Mouse (Mus musculus) CH12.LX (cell line): Measurements from ENCODE around the gene Nubpl. TPM values are rescaled to one million over a fixed set of nuclear protein-coding genes. Genes with fewer than 3 reads are reported as not detected.

Source experiments
- DNase-seq: peaks from one replicate; pipeline ENCODE4 v3.0.0-alpha.2; 2013; ENCODE audit errors: extremely low read depth
- H3K27ac ChIP-seq: 2 replicates; pipeline ENCODE4 v1.5.1; 2012; ENCODE audit warnings: low read depth, mild to moderate bottlenecking, control low read depth, moderate library complexity; ENCODE audit not compliant: insufficient read depth
- H3K27me3 ChIP-seq: replicated peaks from 2 replicates; pipeline ENCODE3; 2012; ENCODE audit warnings: inconsistent platforms
- H3K36me3 ChIP-seq, 2 experiments: replicated peaks in 1 of 2; 2 replicates each; pipeline versions ENCODE3 to v1.6.1; 2012; ENCODE audit warnings: inconsistent platforms in 1 of 2, low read length in 1 of 2, mild to moderate bottlenecking in 1 of 2, mixed read lengths in 1 of 2, moderate library complexity in 1 of 2; ENCODE audit not compliant: control insufficient read depth in 1 of 2, insufficient read depth in 1 of 2
- H3K4me1 ChIP-seq, 2 experiments: 2 replicates each; pipeline ENCODE4 v1.6.1; 2012; ENCODE audit warnings: inconsistent platforms in 1 of 2, moderate library complexity in 1 of 2; ENCODE audit not compliant: insufficient read depth in 2 of 2, control insufficient read depth in 1 of 2
- H3K4me2 ChIP-seq: 2 replicates; pipeline ENCODE4 v1.6.1; 2012; ENCODE audit warnings: low read depth, mild to moderate bottlenecking, control low read depth; ENCODE audit not compliant: poor library complexity, insufficient read depth, severe bottlenecking
- H3K4me3 ChIP-seq, 3 experiments: fragments of 150-350 bp in 1 of 3; sonication (generic) in 1 of 3; replicated peaks in 1 of 3; 2 replicates each; pipeline versions ENCODE3 to v1.5.1; 2011 to 2012; ENCODE audit warnings: low read depth in 2 of 3, low read length in 2 of 3, mild to moderate bottlenecking in 2 of 3, moderate library complexity in 2 of 3, control low read depth in 1 of 3, improper control_type of control experiment in 1 of 3, inconsistent platforms in 1 of 3, mixed read lengths in 1 of 3; ENCODE audit not compliant: poor library complexity in 1 of 3
- H3K79me2 ChIP-seq: replicated peaks from 2 replicates; pipeline ENCODE4 v1.6.1; 2012; ENCODE audit warnings: mild to moderate bottlenecking, moderate library complexity; ENCODE audit not compliant: control insufficient read depth, poor library complexity, insufficient read depth, severe bottlenecking; ENCODE audit errors: extremely low read depth
- H3K9ac ChIP-seq: 2 replicates; pipeline ENCODE4 v1.6.1; 2012; ENCODE audit warnings: low read depth, mild to moderate bottlenecking, control low read depth, moderate library complexity; ENCODE audit not compliant: insufficient read depth
- H3K9me3 ChIP-seq: replicated peaks from 2 replicates; pipeline ENCODE3; 2012; ENCODE audit warnings: low read length, inconsistent platforms, mixed read lengths
- BHLHE40 ChIP-seq: IDR thresholded peaks from 2 replicates; pipeline ENCODE4 v1.6.1; 2011; ENCODE audit warnings: mild to moderate bottlenecking, low read depth, low read length, improper control_type of control experiment
- CHD1 ChIP-seq: IDR thresholded peaks from 2 replicates; pipeline ENCODE4 v1.6.1; 2012; ENCODE audit warnings: low read depth, low read length, improper control_type of control experiment, inconsistent platforms
- CTCF ChIP-seq, 2 experiments: IDR thresholded peaks in 1 of 2; conservative IDR thresholded peaks in 1 of 2; 2 replicates each; pipeline ENCODE4 v1.5.1; 2011 to 2012; ENCODE audit warnings: low read depth in 2 of 2, low read length in 2 of 2, improper control_type of control experiment in 1 of 2, inconsistent platforms in 1 of 2, mild to moderate bottlenecking in 1 of 2, moderate library complexity in 1 of 2
- E2F4 ChIP-seq: IDR thresholded peaks from 2 replicates; pipeline ENCODE4 v1.6.1; 2011; ENCODE audit warnings: low read depth, low read length, improper control_type of control experiment; ENCODE audit not compliant: insufficient replicate concordance
- EP300 ChIP-seq: IDR thresholded peaks from 2 replicates; pipeline ENCODE4 v1.6.1; 2011; ENCODE audit warnings: low read length, improper control_type of control experiment
- GABPA ChIP-seq: IDR thresholded peaks from 2 replicates; pipeline ENCODE4 v1.6.1; 2012; ENCODE audit warnings: low read depth, low read length, improper control_type of control experiment, inconsistent platforms; ENCODE audit not compliant: insufficient replicate concordance
- HCFC1 ChIP-seq: IDR thresholded peaks from 2 replicates; pipeline ENCODE4 v1.6.1; 2012; ENCODE audit warnings: low read depth, mild to moderate bottlenecking, inconsistent platforms, low read length, improper control_type of control experiment
- KAT2A ChIP-seq: IDR thresholded peaks from 2 replicates; pipeline ENCODE4 v1.6.1; 2012; ENCODE audit warnings: low read length, improper control_type of control experiment, inconsistent platforms; ENCODE audit not compliant: insufficient replicate concordance
- MAFK ChIP-seq: IDR thresholded peaks from 2 replicates; pipeline ENCODE4 v1.6.1; 2011; ENCODE audit warnings: low read length, improper control_type of control experiment; ENCODE audit not compliant: insufficient replicate concordance
- MAX ChIP-seq: IDR thresholded peaks from 2 replicates; pipeline ENCODE4 v1.6.1; 2011; ENCODE audit warnings: low read length, improper control_type of control experiment
- MAZ ChIP-seq: IDR thresholded peaks from 2 replicates; pipeline ENCODE4 v1.6.1; 2012; ENCODE audit warnings: low read depth, mild to moderate bottlenecking, inconsistent platforms, low read length, improper control_type of control experiment, moderate library complexity
- MXI1 ChIP-seq: IDR thresholded peaks from 2 replicates; pipeline ENCODE4 v1.6.1; 2011; ENCODE audit warnings: mild to moderate bottlenecking, low read depth, low read length, improper control_type of control experiment
- MYC ChIP-seq: IDR thresholded peaks from 2 replicates; pipeline ENCODE4 v1.6.1; 2011; ENCODE audit warnings: low read depth, mild to moderate bottlenecking, improper control_type of control experiment, low read length
- NELFE ChIP-seq: IDR thresholded peaks from 2 replicates; pipeline ENCODE4 v1.6.1; 2011; ENCODE audit warnings: low read depth, low read length, improper control_type of control experiment
- NRF1 ChIP-seq: IDR thresholded peaks from 2 replicates; pipeline ENCODE4 v1.6.1; 2014; ENCODE audit warnings: low read depth, mild to moderate bottlenecking, inconsistent platforms, low read length, improper control_type of control experiment, moderate library complexity
- PAX5 ChIP-seq: IDR thresholded peaks from 2 replicates; pipeline ENCODE4 v1.6.1; 2012; ENCODE audit warnings: low read length, inconsistent platforms, mixed read lengths
- POLR2A ChIP-seq: IDR thresholded peaks from 2 replicates; pipeline ENCODE4 v1.6.1; 2011; ENCODE audit warnings: low read depth, mild to moderate bottlenecking, improper control_type of control experiment, low read length
- POLR2AphosphoS2 ChIP-seq: IDR thresholded peaks from 2 replicates; pipeline ENCODE4 v1.6.1; 2011; ENCODE audit warnings: low read depth, low read length, improper control_type of control experiment
- RAD21 ChIP-seq: IDR thresholded peaks from 2 replicates; pipeline ENCODE4 v1.6.1; 2011; ENCODE audit warnings: low read depth, mild to moderate bottlenecking, low read length, improper control_type of control experiment, moderate library complexity
- RCOR1 ChIP-seq: conservative IDR thresholded peaks from 2 replicates; pipeline ENCODE4 v1.6.1; 2012; ENCODE audit warnings: low read depth, mild to moderate bottlenecking, inconsistent platforms, low read length, improper control_type of control experiment
- SIN3A ChIP-seq: IDR thresholded peaks from 2 replicates; pipeline ENCODE4 v1.6.1; 2012; ENCODE audit warnings: low read length, improper control_type of control experiment, inconsistent platforms
- SMC3 ChIP-seq: IDR thresholded peaks from 2 replicates; pipeline ENCODE4 v1.6.1; 2011; ENCODE audit warnings: low read depth, low read length, improper control_type of control experiment
- TCF12 ChIP-seq: IDR thresholded peaks from 2 replicates; pipeline ENCODE4 v1.6.1; 2014; ENCODE audit warnings: low read depth, mild to moderate bottlenecking, inconsistent platforms, low read length, improper control_type of control experiment
- ZMIZ1 ChIP-seq: IDR thresholded peaks from 2 replicates; pipeline ENCODE4 v1.6.1; 2012; ENCODE audit warnings: low read depth, mild to moderate bottlenecking, inconsistent platforms, low read length, improper control_type of control experiment
- ZNF384 ChIP-seq: IDR thresholded peaks from 2 replicates; pipeline ENCODE4 v1.6.1; 2012; ENCODE audit warnings: low read depth, low read length, improper control_type of control experiment, inconsistent platforms
- dilution Hi-C: fragments of 300-500 bp; cut with MboI; formaldehyde crosslinking; loops from 2 replicates; pipeline ENCODE4 v1.14.3; 2020; ENCODE audit warnings: low sequenced_read_pairs; ENCODE audit not compliant: extremely low pct_unique_long_range_greater_than_20kb, extremely low pct_ligation_motif_present
- in situ Hi-C: fragments of 300-500 bp; cut with MboI; formaldehyde crosslinking; loops from 3 replicates; pipeline ENCODE4 v1.14.3; 2019; ENCODE audit warnings: low sequenced_read_pairs, low pct_ligation_motif_present, low pct_unique_long_range_greater_than_20kb, mixed read lengths
- polyA plus RNA-seq: library from polyadenylated mRNA; unstranded; fragments of >175 nt; gene quantifications from 2 replicates; pipeline ENCODE4 v1.2.1, GENCODE M21; 2012; ENCODE audit warnings: low read depth; ENCODE audit not compliant: insufficient read length
- total RNA-seq, 2 experiments: library from RNA; depleted of rRNA; stranded (reverse); fragments of 300-350 nt in 1 of 2; fragments of >200 nt in 1 of 2; gene quantifications; 2 replicates each; pipeline ENCODE4 v1.2.3; 2012 to 2014

Nubpl gene
- total and polyA plus RNA-seq, 3 experiments, result 9.5 to 11.8 (median 11.1) TPM

DNA sequence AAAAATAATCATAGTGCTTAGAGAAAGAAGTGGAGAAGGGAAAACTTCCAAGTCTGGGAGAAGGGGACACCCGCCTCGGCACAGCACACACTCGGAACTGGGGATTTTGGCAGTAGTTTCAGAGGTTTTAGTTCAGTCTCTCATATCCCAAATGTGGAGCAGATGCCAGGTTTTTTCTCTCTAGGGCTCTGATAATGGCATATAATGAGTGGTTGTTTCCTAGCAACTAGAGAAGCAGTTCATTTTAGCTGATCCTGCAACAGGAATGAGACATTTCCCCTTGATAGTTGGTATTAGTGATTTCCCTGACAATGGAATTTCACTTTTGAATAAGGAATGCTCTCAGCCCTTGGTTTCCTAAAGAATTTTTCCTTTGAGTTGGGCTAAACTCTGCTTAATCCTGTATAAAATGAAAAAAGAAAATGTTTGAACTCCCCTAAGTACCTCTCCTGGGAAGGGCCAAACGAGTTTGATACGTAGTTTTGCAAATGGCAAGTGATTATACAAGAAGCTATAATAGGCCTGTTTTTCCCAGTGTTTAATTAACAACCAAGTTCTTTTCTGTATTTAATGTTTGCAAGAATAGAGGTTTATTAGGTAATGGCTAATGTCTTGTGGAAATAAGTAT lies 89.5 kb downstream of the Nubpl start:
- H3K9me3 ChIP-seq, result no peaks in the 10 kb centered on the region
- H3K27ac ChIP-seq, result no peak overlapping the region
- H3K4me3 ChIP-seq, result no peak overlapping the region
- H3K4me1 ChIP-seq, result peaks cover 0 to 11% of the 10 kb centered on the region in 2 experiments; a peak in 2 of 4 replicates
- H3K27me3 ChIP-seq, result no peaks in the 10 kb centered on the region
- no peak for DNase-seq
- TF ChIP-seq ZNF384 (no peak), NRF1 (no peak), PAX5 (no peak), MAFK (no peak), NELFE (no peak), SMC3 (no peak), RCOR1 (no peak), MXI1 (no peak), MYC (no peak), TCF12 (no peak), CHD1 (no peak), SIN3A (no peak)
- no peaks in the 10 kb centered on the region for H3K36me3 ChIP-seq
- in situ Hi-C loops, result no loop called here
- H3K79me2 ChIP-seq, result no peaks in the 10 kb centered on the region
- H3K4me2 ChIP-seq, result no peak overlapping the region
- no peak overlapping the region for H3K9ac ChIP-seq
- dilution Hi-C loops, result no loop called here

DNA sequence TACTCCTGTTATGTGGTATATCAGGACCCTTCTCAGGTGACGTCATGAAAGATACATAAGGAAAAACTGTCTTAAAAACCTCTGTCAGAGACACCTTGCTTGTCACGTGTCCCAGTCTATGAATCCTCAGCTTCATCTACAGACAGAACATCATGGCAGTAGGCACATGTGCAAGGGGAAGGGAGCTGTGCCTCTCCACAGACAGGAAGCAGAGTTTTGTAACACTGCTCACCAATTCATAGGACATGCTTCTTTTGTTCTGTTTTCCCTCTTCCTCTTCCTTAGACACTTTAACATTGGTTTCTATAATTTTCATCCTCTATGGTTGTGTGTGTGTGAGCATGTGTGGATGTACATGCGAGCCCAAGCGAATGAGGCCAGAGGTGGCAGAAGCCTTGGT lies 100.9 kb downstream of the Nubpl start:
- H3K4me1 ChIP-seq, result no peaks in the 10 kb centered on the region
- in situ Hi-C loops (no loop called here), dilution Hi-C loops (no loop called here)
- no peaks in the 10 kb centered on the region for H3K36me3 ChIP-seq
- H3K27me3 ChIP-seq, result no peaks in the 10 kb centered on the region
- no peak overlapping the region for H3K27ac ChIP-seq
- H3K9ac ChIP-seq, result no peak overlapping the region
- TF ChIP-seq MXI1 (no peak), NRF1 (no peak), RAD21 (no peak), POLR2A (no peak), CTCF (conservative IDR thresholded peaks at IDR 0.05 in 1 of 2, IDR thresholded peaks at IDR 0.05 in 1 of 2; ENCODE audit: low read depth in 2 of 2, low read length in 2 of 2) (no peak), BHLHE40 (no peak), CHD1 (no peak), MAZ (no peak), KAT2A (no peak), HCFC1 (no peak), POLR2AphosphoS2 (no peak), MAX (no peak), E2F4 (no peak), GABPA (no peak), EP300 (no peak), RCOR1 (no peak), ZMIZ1 (no peak)
- H3K4me3 ChIP-seq, result no peak overlapping the region
- no peak for DNase-seq
- H3K79me2 ChIP-seq, result no peaks in the 10 kb centered on the region
- H3K9me3 ChIP-seq, result no peaks in the 10 kb centered on the region
- no peak overlapping the region for H3K4me2 ChIP-seq
